Mouse (Mus musculus): ENCODE measurements around the gene Slx4ip. TPM values are rescaled to one million over a fixed set of nuclear protein-coding genes. Genes with fewer than 3 reads are reported as not detected.

The Slx4ip gene
- polyA plus RNA-seq, 1 experiment from 2014 or later, result 5.1 TPM

GRCm38 (mm10) chr2:137013811-137014350, 122.9 kb downstream of the Slx4ip start:
- Histone ChIP-seq H3K9me3 (ENCODE audit: control insufficient read depth, low read length) (no peaks in the 10 kb centered on the region), H3K27ac (ENCODE audit: low read length) (no peak overlapping the region), H3K27me3 (replicated peaks; ENCODE audit: control insufficient read depth, insufficient read depth, low read length) (no peaks in the 10 kb centered on the region), H3K4me1 (ENCODE audit: control insufficient read depth, insufficient read depth, low read length) (no peaks in the 10 kb centered on the region), H3K36me3 (ENCODE audit: control insufficient read depth, insufficient read depth, low read length) (no peaks in the 10 kb centered on the region), H3K9ac (ENCODE audit: low read depth, low read length) (no peak overlapping the region), H3K4me2 (ENCODE audit: low read depth, low read length) (no peak overlapping the region), H3K4me3 (ENCODE audit: low read length) (no peak overlapping the region)
- ATAC-seq, result no peak
- WGBS, result 79% methylated on average over 4 of the region's 4 CpGs

GRCm38 (mm10) chr2:137014423-137014822, 123.4 kb downstream of the Slx4ip start:
- Histone ChIP-seq H3K27ac (ENCODE audit: low read length) (no peak overlapping the region), H3K9ac (ENCODE audit: low read depth, low read length) (no peak overlapping the region), H3K27me3 (replicated peaks; ENCODE audit: control insufficient read depth, insufficient read depth, low read length) (no peaks in the 10 kb centered on the region), H3K4me3 (ENCODE audit: low read length) (no peak overlapping the region), H3K4me1 (ENCODE audit: control insufficient read depth, insufficient read depth, low read length) (no peaks in the 10 kb centered on the region), H3K4me2 (ENCODE audit: low read depth, low read length) (no peak overlapping the region), H3K36me3 (ENCODE audit: control insufficient read depth, insufficient read depth, low read length) (no peaks in the 10 kb centered on the region), H3K9me3 (ENCODE audit: control insufficient read depth, low read length) (no peaks in the 10 kb centered on the region)
- 68% methylated on average over 2 of the region's 2 CpGs for WGBS
- no peak for ATAC-seq

- H3K4me1 ChIP-seq (ENCODE audit: control insufficient read depth, insufficient read depth, low read length), result no peaks in the 10 kb centered on the region
- H3K27me3 ChIP-seq (replicated peaks; ENCODE audit: control insufficient read depth, insufficient read depth, low read length), result no peaks in the 10 kb centered on the region
- ATAC-seq, result no peak
- no peak overlapping the region for H3K4me3 ChIP-seq (ENCODE audit: low read length)
- WGBS, result 86% methylated on average over 2 of the region's 2 CpGs
- H3K9ac ChIP-seq (ENCODE audit: low read depth, low read length), result no peak overlapping the region
- H3K36me3 ChIP-seq (ENCODE audit: control insufficient read depth, insufficient read depth, low read length), result no peaks in the 10 kb centered on the region
- no peak overlapping the region for H3K27ac ChIP-seq (ENCODE audit: low read length)
- H3K4me2 ChIP-seq (ENCODE audit: low read depth, low read length), result no peak overlapping the region
- no peaks in the 10 kb centered on the region for H3K9me3 ChIP-seq (ENCODE audit: control insufficient read depth, low read length)
These were observed 153.1 kb downstream of the Slx4ip start for GRCm38 (mm10) chr2:137044122-137044521.

- H3K9me3 ChIP-seq (ENCODE audit: control insufficient read depth, low read length), result no peaks in the 10 kb centered on the region
- H3K27me3 ChIP-seq (replicated peaks; ENCODE audit: control insufficient read depth, insufficient read depth, low read length), result no peaks in the 10 kb centered on the region
- H3K4me1 ChIP-seq (ENCODE audit: control insufficient read depth, insufficient read depth, low read length), result no peaks in the 10 kb centered on the region
- no peak for ATAC-seq
- WGBS, result 64% methylated on average over 2 of the region's 2 CpGs
- no peaks in the 10 kb centered on the region for H3K36me3 ChIP-seq (ENCODE audit: control insufficient read depth, insufficient read depth, low read length)
- no peak overlapping the region for H3K27ac ChIP-seq (ENCODE audit: low read length)
- no peak overlapping the region for H3K4me2 ChIP-seq (ENCODE audit: low read depth, low read length)
- no peak overlapping the region for H3K9ac ChIP-seq (ENCODE audit: low read depth, low read length)
- no peak overlapping the region for H3K4me3 ChIP-seq (ENCODE audit: low read length)
These were observed 158.3 kb downstream of the Slx4ip start for GRCm38 (mm10) chr2:137049367-137049766.

- H3K36me3 ChIP-seq (ENCODE audit: control insufficient read depth, insufficient read depth, low read length), result no peaks in the 10 kb centered on the region
- no peak overlapping the region for H3K27ac ChIP-seq (ENCODE audit: low read length)
- no peak overlapping the region for H3K4me2 ChIP-seq (ENCODE audit: low read depth, low read length)
- peak; percentile 36; the same call in 1 of the 2 replicates for ATAC-seq
- H3K4me1 ChIP-seq (ENCODE audit: control insufficient read depth, insufficient read depth, low read length), result no peaks in the 10 kb centered on the region
- 60% methylated on average over 1 of the region's 1 CpGs for WGBS
- no peak overlapping the region for H3K9ac ChIP-seq (ENCODE audit: low read depth, low read length)
- H3K4me3 ChIP-seq (ENCODE audit: low read length), result no peak overlapping the region
- H3K27me3 ChIP-seq (replicated peaks; ENCODE audit: control insufficient read depth, insufficient read depth, low read length), result no peaks in the 10 kb centered on the region
- H3K9me3 ChIP-seq (ENCODE audit: control insufficient read depth, low read length), result no peaks in the 10 kb centered on the region
These were observed 158.9 kb downstream of the Slx4ip start for GRCm38 (mm10) chr2:137049906-137050305.

GRCm38 (mm10) chr2:137063829-137064228, 172.8 kb downstream of the Slx4ip start:
- Histone ChIP-seq H3K27me3 (replicated peaks; ENCODE audit: control insufficient read depth, insufficient read depth, low read length) (no peaks in the 10 kb centered on the region), H3K9ac (ENCODE audit: low read depth, low read length) (no peak overlapping the region), H3K27ac (ENCODE audit: low read length) (no peak overlapping the region), H3K4me2 (ENCODE audit: low read depth, low read length) (no peak overlapping the region), H3K36me3 (ENCODE audit: control insufficient read depth, insufficient read depth, low read length) (no peaks in the 10 kb centered on the region), H3K4me3 (ENCODE audit: low read length) (no peak overlapping the region), H3K9me3 (ENCODE audit: control insufficient read depth, low read length) (no peaks in the 10 kb centered on the region), H3K4me1 (ENCODE audit: control insufficient read depth, insufficient read depth, low read length) (no peaks in the 10 kb centered on the region; the same call in 1 of the 2 replicates)
- 87% methylated on average over 1 of the region's 1 CpGs for WGBS
- no peak for ATAC-seq

GRCm38 (mm10) chr2:137064513-137064912, 173.5 kb downstream of the Slx4ip start:
- WGBS, result 84% methylated on average over 3 of the region's 3 CpGs
- no peak overlapping the region for H3K4me2 ChIP-seq (ENCODE audit: low read depth, low read length)
- no peak for ATAC-seq
- no peaks in the 10 kb centered on the region for H3K9me3 ChIP-seq (ENCODE audit: control insufficient read depth, low read length)
- H3K4me1 ChIP-seq (ENCODE audit: control insufficient read depth, insufficient read depth, low read length), result no peaks in the 10 kb centered on the region; the same call in 1 of the 2 replicates
- no peaks in the 10 kb centered on the region for H3K36me3 ChIP-seq (ENCODE audit: control insufficient read depth, insufficient read depth, low read length)
- H3K27me3 ChIP-seq (replicated peaks; ENCODE audit: control insufficient read depth, insufficient read depth, low read length), result no peaks in the 10 kb centered on the region
- no peak overlapping the region for H3K9ac ChIP-seq (ENCODE audit: low read depth, low read length)
- H3K27ac ChIP-seq (ENCODE audit: low read length), result no peak overlapping the region
- H3K4me3 ChIP-seq (ENCODE audit: low read length), result no peak overlapping the region

GRCm38 (mm10) chr2:137067479-137068110, 176.6 kb downstream of the Slx4ip start:
- no peak overlapping the region for H3K27ac ChIP-seq (ENCODE audit: low read length)
- H3K9ac ChIP-seq (ENCODE audit: low read depth, low read length), result no peak overlapping the region
- H3K4me1 ChIP-seq (ENCODE audit: control insufficient read depth, insufficient read depth, low read length), result no peaks in the 10 kb centered on the region; the same call in 1 of the 2 replicates
- 81% methylated on average over 10 of the region's 10 CpGs for WGBS
- no peaks in the 10 kb centered on the region for H3K27me3 ChIP-seq (replicated peaks; ENCODE audit: control insufficient read depth, insufficient read depth, low read length)
- H3K4me2 ChIP-seq (ENCODE audit: low read depth, low read length), result no peak overlapping the region
- no peaks in the 10 kb centered on the region for H3K9me3 ChIP-seq (ENCODE audit: control insufficient read depth, low read length)
- no peak overlapping the region for H3K4me3 ChIP-seq (ENCODE audit: low read length)
- no peaks in the 10 kb centered on the region for H3K36me3 ChIP-seq (ENCODE audit: control insufficient read depth, insufficient read depth, low read length)
- ATAC-seq, result no peak

GRCm38 (mm10) chr2:137073473-137074312, 182.7 kb downstream of the Slx4ip start:
- Histone ChIP-seq H3K27ac (ENCODE audit: low read length) (no peak overlapping the region), H3K4me1 (ENCODE audit: control insufficient read depth, insufficient read depth, low read length) (no peaks in the 10 kb centered on the region), H3K9me3 (ENCODE audit: control insufficient read depth, low read length) (no peaks in the 10 kb centered on the region), H3K27me3 (replicated peaks; ENCODE audit: control insufficient read depth, insufficient read depth, low read length) (no peaks in the 10 kb centered on the region), H3K9ac (ENCODE audit: low read depth, low read length) (no peak overlapping the region), H3K36me3 (ENCODE audit: control insufficient read depth, insufficient read depth, low read length) (no peaks in the 10 kb centered on the region), H3K4me2 (ENCODE audit: low read depth, low read length) (no peak overlapping the region), H3K4me3 (ENCODE audit: low read length) (no peak overlapping the region)
- 50% methylated on average over 16 of the region's 16 CpGs for WGBS
- ATAC-seq, result no peak; the same call in 1 of the 2 replicates

Measured in intestine, embryonic 16.5 days (tissue).